Mouse (Mus musculus): ENCODE results near the gene Furin. TPM values are rescaled to one million over a fixed set of nuclear protein-coding genes. Genes with fewer than 3 reads are reported as not detected.

Furin gene
- total and polyA plus RNA-seq, 3 experiments, result 1.5 to 20.9 (median 13.5) TPM

- dilution Hi-C loops (cut with MboI; ENCODE audit: extremely low pct_ligation_motif_present, extremely low pct_unique_long_range_greater_than_20kb, low sequenced_read_pairs), result loop anchor here (25.0 kb wide), 1 partner anchor 187 kb away; no protein-coding TSS in a partner anchor
- peak; percentile 49 for DNase-seq (ENCODE audit: extremely low read depth)
These were observed 29.7 kb downstream of the Furin start for GRCm38 (mm10) chr7:80375376-80376039.

DNA sequence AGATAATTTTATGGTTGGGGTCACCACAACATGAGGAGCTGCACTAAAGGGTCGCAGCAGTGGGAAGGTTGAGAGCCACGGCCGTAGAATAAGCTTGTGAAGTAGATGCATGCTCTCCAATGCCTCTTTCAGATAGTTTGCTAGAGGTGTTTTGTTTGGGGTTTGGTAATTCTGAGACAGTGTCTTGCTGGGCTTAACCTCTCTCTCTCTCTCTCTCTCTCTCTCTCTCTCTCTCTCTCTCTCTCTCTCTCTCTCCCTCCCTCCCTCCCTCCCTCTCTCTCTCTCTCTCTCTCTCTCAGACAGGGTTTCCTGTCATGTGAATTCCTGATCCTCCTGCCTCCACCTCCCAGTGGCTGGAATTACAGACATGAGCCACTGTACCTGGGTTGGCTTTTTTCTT is 30.5 kb downstream of the Furin start:
- Histone ChIP-seq H3K4me2 (ENCODE audit: insufficient read depth, low read depth, poor library complexity, severe bottlenecking) (no peak overlapping the region), H3K27ac (ENCODE audit: insufficient read depth, low read depth) (peak overlapping the region; percentile 73), H3K4me1 (ENCODE audit: control insufficient read depth in 1 of 2, insufficient read depth in 2 of 2) (peaks cover 21 to 65% of the 10 kb centered on the region in 2 experiments)

More at GRCm38 (mm10) chr7:80375376-80376039, 29.7 kb downstream of the Furin start:
- peak; percentile 45; the same call in 1 of the 2 replicates for TF ChIP-seq MAFK (IDR thresholded peaks at IDR 0.05; ENCODE audit: insufficient replicate concordance, low read length)
- peak; percentile 41; the same call in 1 of the 2 replicates for TF ChIP-seq MYC (IDR thresholded peaks at IDR 0.05; ENCODE audit: low read depth, low read length)
- TF ChIP-seq ZMIZ1 (IDR thresholded peaks at IDR 0.05; ENCODE audit: low read depth, low read length), result no peak
- TF ChIP-seq POLR2A (IDR thresholded peaks at IDR 0.05; ENCODE audit: low read depth, low read length), result no peak
- peak; percentile 67 for TF ChIP-seq ETS1 (conservative IDR thresholded peaks at IDR 0.05; ENCODE audit: low read depth, low read length)
- TF ChIP-seq NRF1 (IDR thresholded peaks at IDR 0.05; ENCODE audit: low read depth, low read length), result no peak
- TF ChIP-seq SIN3A (IDR thresholded peaks at IDR 0.05; ENCODE audit: low read length), result no peak; the same call in none of the 2 replicates
- no peak for TF ChIP-seq JUN (IDR thresholded peaks at IDR 0.05; ENCODE audit: insufficient read depth, low read depth, low read length)
- no peak for TF ChIP-seq E2F4 (IDR thresholded peaks at IDR 0.05; ENCODE audit: insufficient replicate concordance, low read depth, low read length)
- TF ChIP-seq ZKSCAN1 (IDR thresholded peaks at IDR 0.05; ENCODE audit: borderline replicate concordance, low read depth, low read length), result no peak
- TF ChIP-seq MEF2A (IDR thresholded peaks at IDR 0.05; ENCODE audit: borderline replicate concordance, low read depth, low read length), result peak; percentile 68; the same call in 1 of the 2 replicates
- peak; percentile 78 for TF ChIP-seq IRF4 (IDR thresholded peaks at IDR 0.05; ENCODE audit: low read depth, low read length)
- no peak for TF ChIP-seq CHD1 (IDR thresholded peaks at IDR 0.05; ENCODE audit: low read depth, low read length)
- peak; percentile 26; the same call in 1 of the 2 replicates for TF ChIP-seq BHLHE40 (IDR thresholded peaks at IDR 0.05; ENCODE audit: low read depth, low read length)
- no peak for TF ChIP-seq POLR2AphosphoS2 (IDR thresholded peaks at IDR 0.05; ENCODE audit: low read depth, low read length)
- no peak for TF ChIP-seq ZNF384 (IDR thresholded peaks at IDR 0.05; ENCODE audit: low read depth, low read length)
- peak; percentile 74 for TF ChIP-seq TCF12 (IDR thresholded peaks at IDR 0.05; ENCODE audit: low read depth, low read length)
- TF ChIP-seq CHD2 (IDR thresholded peaks at IDR 0.05; ENCODE audit: low read length), result peak; percentile 45; the same call in 1 of the 2 replicates
- peak; percentile 74 for TF ChIP-seq EP300 (IDR thresholded peaks at IDR 0.05; ENCODE audit: low read length)
- Histone ChIP-seq H3K36me3 (replicated peaks in 1 of 2; ENCODE audit: control insufficient read depth in 1 of 2, insufficient read depth in 1 of 2, low read length in 1 of 2) (peaks cover 18 to 38% of the 10 kb centered on the region in 2 experiments), H3K4me3 (replicated peaks in 1 of 3; ENCODE audit: low read depth in 2 of 3, low read length in 2 of 3, poor library complexity in 1 of 3) (peak overlapping the region in 1 of 3 experiments; percentile 13), H3K4me2 (ENCODE audit: insufficient read depth, low read depth, poor library complexity, severe bottlenecking) (peak overlapping the region; percentile 18; the same call in 1 of the 2 replicates), H3K27ac (ENCODE audit: insufficient read depth, low read depth) (peak overlapping the region; percentile 58), H3K9ac (ENCODE audit: insufficient read depth, low read depth) (no peak overlapping the region), H3K27me3 (replicated peaks) (no peaks in the 10 kb centered on the region), H3K4me1 (ENCODE audit: control insufficient read depth in 1 of 2, insufficient read depth in 2 of 2) (peaks cover 21 to 61% of the 10 kb centered on the region in 2 experiments), H3K9me3 (replicated peaks; ENCODE audit: low read length) (no peaks in the 10 kb centered on the region), H3K79me2 (replicated peaks; ENCODE audit: control insufficient read depth, extremely low read depth, insufficient read depth, poor library complexity, severe bottlenecking) (no peaks in the 10 kb centered on the region; the same call in 1 of the 2 replicates)
- in situ Hi-C loops (cut with MboI; ENCODE audit: low pct_ligation_motif_present, low pct_unique_long_range_greater_than_20kb, low sequenced_read_pairs), result loop anchor here (5.0 to 25.0 kb wide), 3 partner anchors 33 to 462 kb away; partner anchors contain the start of genes Hddc3, Iqgap1 and Unc45a

More for the DNA sequence above, 30.5 kb downstream of the Furin start:
- dilution Hi-C loops (cut with MboI; ENCODE audit: extremely low pct_ligation_motif_present, extremely low pct_unique_long_range_greater_than_20kb, low sequenced_read_pairs) (loop anchor here (25.0 kb wide), 1 partner anchor 188 kb away; no protein-coding TSS in a partner anchor), in situ Hi-C loops (cut with MboI; ENCODE audit: low pct_ligation_motif_present, low pct_unique_long_range_greater_than_20kb, low sequenced_read_pairs) (loop anchor here (5.0 to 25.0 kb wide), 3 partner anchors 32 to 463 kb away; partner anchors contain the start of genes Hddc3, Iqgap1 and Unc45a)
- no peak for DNase-seq (ENCODE audit: extremely low read depth)
- peaks cover 6% of the 10 kb centered on the region for H3K79me2 ChIP-seq (replicated peaks; ENCODE audit: control insufficient read depth, extremely low read depth, insufficient read depth, poor library complexity, severe bottlenecking)
- no peak overlapping the region for H3K9ac ChIP-seq (ENCODE audit: insufficient read depth, low read depth)
- H3K4me3 ChIP-seq (replicated peaks in 1 of 3; ENCODE audit: low read depth in 2 of 3, low read length in 2 of 3, poor library complexity in 1 of 3), result no peak overlapping the region
- no peaks in the 10 kb centered on the region for H3K9me3 ChIP-seq (replicated peaks; ENCODE audit: low read length)
- no peak for TF ChIP-seq USF2 (conservative IDR thresholded peaks at IDR 0.05; ENCODE audit: low read depth, low read length)
- TF ChIP-seq SIN3A (IDR thresholded peaks at IDR 0.05; ENCODE audit: low read length), result peak; percentile 9; the same call in 1 of the 2 replicates
- peaks cover 14 to 30% of the 10 kb centered on the region in 2 experiments for H3K36me3 ChIP-seq (replicated peaks in 1 of 2; ENCODE audit: control insufficient read depth in 1 of 2, insufficient read depth in 1 of 2, low read length in 1 of 2)
- H3K27me3 ChIP-seq (replicated peaks), result no peaks in the 10 kb centered on the region
